Mouse (Mus musculus) neural tube, embryonic 14.5 days (tissue): ENCODE data around the gene Vat1. TPM values are rescaled to one million over a fixed set of nuclear protein-coding genes. Genes with fewer than 3 reads are reported as not detected.
"Not testable (repeated sequence)": the region's sequence is repeated elsewhere in the genome, so short reads cannot be mapped to it uniquely, and the experiment has no call there.

ENCODE experiments used
- ATAC-seq: fragments of 200-750 bp; cut with Nextera tagmentation; 2 replicates; pipeline ENCODE4 v1.8.0; 2017; ENCODE audit warnings: low read depth, mild to moderate bottlenecking, moderate TSS enrichment, moderate library complexity
- H3K27ac ChIP-seq: fragments of 300-500 bp; sonication (generic); 2 replicates; pipeline ENCODE4 v1.5.1; 2014; ENCODE audit warnings: low read depth, mild to moderate bottlenecking, control low read depth, low read length, moderate library complexity, mixed read lengths
- H3K27me3 ChIP-seq: fragments of 300-500 bp; sonication (generic); 2 replicates; pipeline ENCODE4 v1.6.1; 2014; ENCODE audit warnings: low read length; ENCODE audit not compliant: control insufficient read depth, insufficient read depth
- H3K36me3 ChIP-seq: fragments of 300-500 bp; sonication (generic); 2 replicates; pipeline ENCODE4 v1.6.1; 2014; ENCODE audit warnings: low read length, mixed read lengths; ENCODE audit not compliant: control insufficient read depth, insufficient read depth
- H3K4me1 ChIP-seq: fragments of 300-500 bp; sonication (generic); 2 replicates; pipeline ENCODE4 v1.6.1; 2014; ENCODE audit warnings: low read length; ENCODE audit not compliant: control insufficient read depth, insufficient read depth
- H3K4me2 ChIP-seq: fragments of 300-500 bp; sonication (generic); 2 replicates; pipeline ENCODE4 v1.6.1; 2014; ENCODE audit warnings: mild to moderate bottlenecking, low read depth, low read length, control low read depth
- H3K4me3 ChIP-seq: fragments of 300-500 bp; sonication (generic); 2 replicates; pipeline ENCODE4 v1.5.1; 2014; ENCODE audit warnings: low read depth, low read length, control low read depth, mixed read lengths
- H3K9ac ChIP-seq: fragments of 300-500 bp; sonication (generic); replicated peaks from 2 replicates; pipeline ENCODE4 v1.6.1; 2014; ENCODE audit warnings: low read depth, mild to moderate bottlenecking, control low read depth, low read length, mixed read lengths
- H3K9me3 ChIP-seq: fragments of 300-500 bp; sonication (generic); 2 replicates; pipeline ENCODE4 v1.6.1; 2016; ENCODE audit warnings: low read length; ENCODE audit not compliant: control insufficient read depth
- WGBS: fragments of 180-500 bp; shearing (Covaris S2); extraction: QIAGEN DNeasy Blood & Tissue Kit; methylation state at CpG from one replicate; pipeline ENCODE4 v1.1.7; 2014; 5-methylcytosine and 5-hydroxymethylcytosine counted together
- polyA plus RNA-seq: library from polyadenylated mRNA; unstranded; fragments of >200 nt; fragmentation: Nextera tagmentation; extraction: Ambion mirVana; gene quantifications from 2 replicates; pipeline ENCODE4 v1.2.1, GENCODE M21; 2014

Gene Vat1
- polyA plus RNA-seq, 1 experiment from 2014 or later: 90.8 TPM

GRCm38 (mm10) chr11:101479171-101479635, 13.2 kb upstream of the Vat1 start:
- Histone ChIP-seq H3K27ac (peak overlapping the region; percentile 58), H3K9me3 (no peaks in the 10 kb centered on the region), H3K27me3 (no peaks in the 10 kb centered on the region), H3K36me3 (no peaks in the 10 kb centered on the region), H3K9ac (0 out of 2 replicates have a peak overlapping the region, but pooled peaks have one; percentile 5), H3K4me1 (peaks cover 11% of the 10 kb centered on the region; the same call in 1 of the 2 replicates), H3K4me2 (peak overlapping the region; percentile 19), H3K4me3 (no peak overlapping the region)
- ATAC-seq: peak; percentile 44; the same call in 1 of the 2 replicates
- 3% methylated on average over 18 of the region's 18 CpGs for WGBS

GRCm38 (mm10) chr11:101477552-101478211, 11.7 kb upstream of the Vat1 start:
- H3K4me2 ChIP-seq: no peak overlapping the region
- no peaks in the 10 kb centered on the region for H3K9me3 ChIP-seq
- peak overlapping the region; percentile 60 for H3K27ac ChIP-seq
- 13% methylated on average over 10 of the region's 10 CpGs for WGBS
- no peak overlapping the region for H3K4me3 ChIP-seq
- no peaks in the 10 kb centered on the region for H3K27me3 ChIP-seq
- peak; percentile 74 for ATAC-seq
- H3K9ac ChIP-seq: no peak overlapping the region
- H3K36me3 ChIP-seq: no peaks in the 10 kb centered on the region
- H3K4me1 ChIP-seq: peaks cover 11% of the 10 kb centered on the region; the same call in 1 of the 2 replicates

- no peak overlapping the region for H3K4me2 ChIP-seq
- no peaks in the 10 kb centered on the region for H3K9me3 ChIP-seq
- peaks cover 13% of the 10 kb centered on the region; the same call in 1 of the 2 replicates for H3K4me1 ChIP-seq
- H3K27ac ChIP-seq: peak overlapping the region; percentile 60
- H3K4me3 ChIP-seq: no peak overlapping the region
- H3K27me3 ChIP-seq: no peaks in the 10 kb centered on the region
- no peak overlapping the region for H3K9ac ChIP-seq
- WGBS: 4% methylated on average over 4 of the region's 4 CpGs
- peak; percentile 29 for ATAC-seq
- no peaks in the 10 kb centered on the region for H3K36me3 ChIP-seq
These were observed 11.1 kb upstream of the Vat1 start for GRCm38 (mm10) chr11:101477194-101477551.

- not testable (repeated sequence) for H3K36me3 ChIP-seq, H3K4me3 ChIP-seq, H3K4me2 ChIP-seq, ATAC-seq, H3K27ac ChIP-seq, H3K9me3 ChIP-seq, H3K9ac ChIP-seq, H3K27me3 ChIP-seq
- peaks cover 14% of the 10 kb centered on the region; the same call in 1 of the 2 replicates for H3K4me1 ChIP-seq
- 90% methylated on average over 4 of the region's 4 CpGs for WGBS
These were observed 10.3 kb upstream of the Vat1 start for GRCm38 (mm10) chr11:101476361-101476760.

GRCm38 (mm10) chr11:101474298-101474697, 8.3 kb upstream of the Vat1 start:
- no peak overlapping the region for H3K9ac ChIP-seq
- WGBS: 63% methylated on average over 5 of the region's 5 CpGs
- no peak overlapping the region for H3K4me2 ChIP-seq
- no peaks in the 10 kb centered on the region for H3K9me3 ChIP-seq
- no peaks in the 10 kb centered on the region for H3K27me3 ChIP-seq
- no peak overlapping the region for H3K27ac ChIP-seq
- H3K36me3 ChIP-seq: no peaks in the 10 kb centered on the region
- peaks cover 12% of the 10 kb centered on the region; the same call in 1 of the 2 replicates for H3K4me1 ChIP-seq
- no peak for ATAC-seq
- H3K4me3 ChIP-seq: no peak overlapping the region

GRCm38 (mm10) chr11:101473686-101474085, 7.7 kb upstream of the Vat1 start:
- H3K9ac ChIP-seq, H3K36me3 ChIP-seq, H3K27ac ChIP-seq, H3K9me3 ChIP-seq, H3K4me3 ChIP-seq, H3K27me3 ChIP-seq, H3K4me2 ChIP-seq, ATAC-seq: not testable (repeated sequence)
- WGBS: 82% methylated on average over 1 of the region's 1 CpGs
- peaks cover 13% of the 10 kb centered on the region for H3K4me1 ChIP-seq

- no peak overlapping the region for H3K9ac ChIP-seq
- H3K27ac ChIP-seq: no peak overlapping the region
- no peak for ATAC-seq
- no peaks in the 10 kb centered on the region for H3K9me3 ChIP-seq
- H3K27me3 ChIP-seq: no peaks in the 10 kb centered on the region
- 52% methylated on average over 7 of the region's 7 CpGs for WGBS
- no peaks in the 10 kb centered on the region for H3K36me3 ChIP-seq
- no peak overlapping the region for H3K4me3 ChIP-seq
- H3K4me2 ChIP-seq: no peak overlapping the region
- H3K4me1 ChIP-seq: peaks cover 11% of the 10 kb centered on the region
These were observed 6.3 kb upstream of the Vat1 start for GRCm38 (mm10) chr11:101472336-101472735.

- peaks cover 15% of the 10 kb centered on the region; the same call in 1 of the 2 replicates for H3K4me1 ChIP-seq
These were observed 5.9 kb upstream of the Vat1 start for GRCm38 (mm10) chr11:101471926-101472325.

GRCm38 (mm10) chr11:101470206-101470605, 4.2 kb upstream of the Vat1 start:
- no peak for ATAC-seq
- Histone ChIP-seq H3K4me3 (no peak overlapping the region), H3K4me2 (peak overlapping the region; percentile 16; the same call in 1 of the 2 replicates), H3K27ac (no peak overlapping the region), H3K9me3 (no peaks in the 10 kb centered on the region), H3K36me3 (no peaks in the 10 kb centered on the region), H3K9ac (no peak overlapping the region), H3K4me1 (peaks cover 15% of the 10 kb centered on the region; the same call in 1 of the 2 replicates), H3K27me3 (no peaks in the 10 kb centered on the region)
- WGBS: 24% methylated on average over 7 of the region's 7 CpGs

More at GRCm38 (mm10) chr11:101471926-101472325, 5.9 kb upstream of the Vat1 start:
- no peaks in the 10 kb centered on the region for H3K9me3 ChIP-seq
- no peak overlapping the region for H3K4me2 ChIP-seq
- H3K27ac ChIP-seq: no peak overlapping the region
- no peaks in the 10 kb centered on the region for H3K27me3 ChIP-seq
- H3K4me3 ChIP-seq: no peak overlapping the region
- no peak overlapping the region for H3K9ac ChIP-seq
- no peak for ATAC-seq
- 63% methylated on average over 3 of the region's 3 CpGs for WGBS
- no peaks in the 10 kb centered on the region for H3K36me3 ChIP-seq
